Mouse (Mus musculus): ENCODE measurements at regions not wholly inside any gene's neighbourhood (a gene's known extent, or its start where the extent isn't known, plus 50 kb on each side); places are given as distances from the start of the nearest gene placed in this dataset.
"Not testable (repeated sequence)": the region's sequence is repeated elsewhere in the genome, so short reads cannot be mapped to it uniquely, and the experiment has no call there.

GRCm38 (mm10) chr17:17197229-17197628 lies 76.0 kb downstream of the Zfp97 start:
- 91% methylated on average over 1 of the region's 2 CpGs for WGBS
- H3K9ac ChIP-seq (replicated peaks; ENCODE audit: low read depth, low read length); H3K4me2 ChIP-seq (ENCODE audit: low read depth, low read length); ATAC-seq (ENCODE audit: low read depth); H3K36me3 ChIP-seq (ENCODE audit: control insufficient read depth, insufficient read depth, low read length); H3K27me3 ChIP-seq (ENCODE audit: control insufficient read depth, insufficient read depth, low read length); H3K27ac ChIP-seq (ENCODE audit: low read depth, low read length); H3K4me1 ChIP-seq (ENCODE audit: control insufficient read depth, insufficient read depth, low read length); H3K4me3 ChIP-seq (ENCODE audit: low read depth, low read length); H3K9me3 ChIP-seq (ENCODE audit: control insufficient read depth, low read length): not testable (repeated sequence)

- no peak overlapping the region for H3K27ac ChIP-seq (ENCODE audit: low read depth, low read length)
- no peak overlapping the region for H3K4me2 ChIP-seq (ENCODE audit: low read depth, low read length)
- no peaks in the 10 kb centered on the region for H3K36me3 ChIP-seq (ENCODE audit: control insufficient read depth, insufficient read depth, low read length)
- H3K4me3 ChIP-seq (ENCODE audit: low read depth, low read length), result no peak overlapping the region
- no peaks in the 10 kb centered on the region for H3K27me3 ChIP-seq (ENCODE audit: control insufficient read depth, insufficient read depth, low read length)
- ATAC-seq (ENCODE audit: low read depth), result no peak
- WGBS, result 38% methylated on average over 2 of the region's 2 CpGs
- H3K9me3 ChIP-seq (ENCODE audit: control insufficient read depth, low read length), result no peaks in the 10 kb centered on the region
- no peak overlapping the region for H3K9ac ChIP-seq (replicated peaks; ENCODE audit: low read depth, low read length)
- no peaks in the 10 kb centered on the region for H3K4me1 ChIP-seq (ENCODE audit: control insufficient read depth, insufficient read depth, low read length)
Observed at GRCm38 (mm10) chr17:17229069-17229468, 107.9 kb downstream of the Zfp97 start.

- Histone ChIP-seq H3K9ac (replicated peaks; ENCODE audit: low read depth, low read length) (peak overlapping the region; percentile 54), H3K27ac (ENCODE audit: low read depth, low read length) (peak overlapping the region; percentile 69), H3K4me3 (ENCODE audit: low read depth, low read length) (peak overlapping the region; percentile 44), H3K4me2 (ENCODE audit: low read depth, low read length) (peak overlapping the region; percentile 59)
- not testable (repeated sequence) for H3K27me3 ChIP-seq (ENCODE audit: control insufficient read depth, insufficient read depth, low read length); H3K4me1 ChIP-seq (ENCODE audit: control insufficient read depth, insufficient read depth, low read length); H3K9me3 ChIP-seq (ENCODE audit: control insufficient read depth, low read length); H3K36me3 ChIP-seq (ENCODE audit: control insufficient read depth, insufficient read depth, low read length)
- ATAC-seq (ENCODE audit: low read depth), result peak; percentile 100
- WGBS, result under 1% methylated on average over 18 of the region's 22 CpGs
Observed at GRCm38 (mm10) chr17:17234329-17235185, 113.3 kb downstream of the Zfp97 start.

DNA sequence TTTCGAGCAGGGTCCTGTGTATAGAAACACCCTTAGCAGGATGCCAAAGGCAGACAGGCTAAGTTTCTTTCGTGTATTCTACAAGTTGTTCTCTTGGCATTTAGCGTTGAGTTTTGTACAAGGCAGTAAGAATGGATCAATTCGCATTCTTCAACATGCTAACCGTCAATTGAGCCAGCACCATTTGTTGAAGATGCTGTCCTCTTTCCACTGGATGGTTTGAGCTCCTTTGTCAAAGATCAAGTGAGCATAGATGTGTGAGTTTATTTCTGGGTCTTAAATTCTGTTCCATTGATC lies 113.9 kb downstream of the Zfp97 start:
- not testable (repeated sequence) for H3K4me1 ChIP-seq (ENCODE audit: control insufficient read depth, insufficient read depth, low read length); H3K9me3 ChIP-seq (ENCODE audit: control insufficient read depth, low read length); H3K27ac ChIP-seq (ENCODE audit: low read depth, low read length); H3K36me3 ChIP-seq (ENCODE audit: control insufficient read depth, insufficient read depth, low read length); ATAC-seq (ENCODE audit: low read depth); H3K27me3 ChIP-seq (ENCODE audit: control insufficient read depth, insufficient read depth, low read length)
- peak overlapping the region; percentile 44 for H3K4me3 ChIP-seq (ENCODE audit: low read depth, low read length)
- peak overlapping the region; percentile 59 for H3K4me2 ChIP-seq (ENCODE audit: low read depth, low read length)
- 0% methylated on average over 5 of the region's 5 CpGs for WGBS
- peak overlapping the region; percentile 54; the same call in 1 of the 2 replicates for H3K9ac ChIP-seq (replicated peaks; ENCODE audit: low read depth, low read length)

Measured in neural tube, embryonic 14.5 days (tissue).